12 mouse cellular contexts compared by ENCODE assay signal in the genomic region with DNA sequence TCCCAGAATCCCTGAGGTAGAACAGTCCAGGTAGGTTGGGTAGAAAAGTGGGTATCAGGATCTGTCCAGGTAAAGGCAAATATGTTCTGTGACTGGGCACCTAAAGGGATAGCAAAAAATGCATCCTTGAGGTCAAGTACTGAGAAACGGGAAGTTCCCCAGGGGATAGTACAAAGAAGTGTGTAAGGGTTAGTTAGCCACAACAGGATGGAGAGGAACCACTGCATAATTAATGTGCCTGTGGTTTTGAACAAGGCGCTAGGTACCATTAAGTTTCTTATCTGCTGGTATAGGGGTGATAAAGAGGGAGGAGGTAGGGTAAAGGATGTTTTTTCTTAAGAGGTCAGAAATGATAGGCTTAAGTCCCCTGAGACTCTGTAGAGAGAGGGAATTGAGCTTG. TPM values are rescaled to one million over a fixed set of nuclear protein-coding genes. Genes with fewer than 3 reads are reported as not detected.
DNase-seq lines count a peak whose midpoint lies in the region; ATAC-seq lines count a peak whose summit lies in the region.
"Had no signal": no experiment of that assay in that cellular context is flagged by ENCODE, and none has a peak within 500 bp of the region (broad histone marks: within the 10 kb centered on the region; RNA-seq: fewer than 3 reads in every experiment).

No protein-coding gene starts in this region.

- ATAC-seq in CD4-positive, CD25-positive, alpha-beta regulatory T cell, adult 4 months = peak; percentile 88
- ATAC-seq in activated CD4-positive, CD25-positive, alpha-beta regulatory T cell, adult 4 months = peak; percentile 93
- ATAC-seq in granulocyte monocyte progenitor cell, adult 5-6 weeks (replicated peaks; ENCODE audit: poor library complexity, severe bottlenecking) = peak; percentile 80
- peak; percentile 64 for ATAC-seq in megakaryocyte, adult 5-6 weeks (ENCODE audit: poor library complexity, severe bottlenecking)

- DNase-seq in 416B (ENCODE audit: low read depth) = peak; percentile 5
- peak; percentile 23 for DNase-seq in induced T-regulatory cell, adult 2 months (ENCODE audit: low read depth)
- DNase-seq in natural killer cell, adult 2 months (ENCODE audit: low spot score in 2 of 2) = peak; percentile 25 to 57

RNA-seq across cellular contexts. Expression of a gene that starts 46.8 kb away (rescaled TPM):
- 10 to 100 TPM; 53.6 to 87.0 TPM for polyA plus RNA-seq in CD4-positive, CD25-positive, alpha-beta regulatory T cell, adult 4 months (2017; shearing (Covaris generic))
- polyA plus RNA-seq in activated CD4-positive, CD25-positive, alpha-beta regulatory T cell, adult 4 months (2017; shearing (Covaris generic)) = 10 to 100 TPM; 40.9 to 51.1 TPM
- not detected in 2 replicates for total RNA-seq in granulocyte monocyte progenitor cell, adult 5-6 weeks (2014; fragmentation: Nextera tagmentation)
- not detected in 2 replicates for total RNA-seq in granulocyte monocyte progenitor cell, adult 5-6 weeks (2017)
- total RNA-seq in megakaryocyte, adult 5-6 weeks (2015) = not detected in 2 replicates
- not detected in 2 replicates for total RNA-seq in megakaryocyte, adult 5-6 weeks (2017)
- total RNA-seq: adrenal gland, postnatal 25 days; MEL had no signal
- polyA plus RNA-seq: forebrain, embryonic 11.5 days had no signal

RNA-seq across cellular contexts. Expression of a gene that starts 53.1 kb away (rescaled TPM):
- polyA plus RNA-seq in CD4-positive, CD25-positive, alpha-beta regulatory T cell, adult 4 months (2017; shearing (Covaris generic)) = 100 to 1,000 TPM; 246 to 316 TPM
- polyA plus RNA-seq in activated CD4-positive, CD25-positive, alpha-beta regulatory T cell, adult 4 months (2017; shearing (Covaris generic)) = 100 to 1,000 TPM; 200 to 257 TPM
- not detected in 2 replicates for total RNA-seq in granulocyte monocyte progenitor cell, adult 5-6 weeks (2014; fragmentation: Nextera tagmentation)
- not detected in 2 replicates for total RNA-seq in granulocyte monocyte progenitor cell, adult 5-6 weeks (2017)
- 2.2 TPM in 2 replicates for total RNA-seq in megakaryocyte, adult 5-6 weeks (2015)
- total RNA-seq in megakaryocyte, adult 5-6 weeks (2017) = 1.9 and 3.0 TPM in 2 replicates
- total RNA-seq: MEL had no signal
- polyA plus RNA-seq: C2C12 had no signal

RNA-seq across cellular contexts. Expression of a gene that starts 53.2 kb away (rescaled TPM):
- 100 to 1,000 TPM; 100 to 118 TPM for polyA plus RNA-seq in CD4-positive, CD25-positive, alpha-beta regulatory T cell, adult 4 months (2017; shearing (Covaris generic))
- polyA plus RNA-seq in activated CD4-positive, CD25-positive, alpha-beta regulatory T cell, adult 4 months (2017; shearing (Covaris generic)) = 10 to 100 TPM; 80.6 to 95.2 TPM
- total RNA-seq in granulocyte monocyte progenitor cell, adult 5-6 weeks (2014; fragmentation: Nextera tagmentation) = not detected in 2 replicates
- total RNA-seq in granulocyte monocyte progenitor cell, adult 5-6 weeks (2017) = 0.34 TPM in 1 of 2 replicates, not detected in the other
- total RNA-seq in megakaryocyte, adult 5-6 weeks (2015) = 1.3 and 2.1 TPM in 2 replicates
- 0.37 and 1.1 TPM in 2 replicates for total RNA-seq in megakaryocyte, adult 5-6 weeks (2017)
- total RNA-seq: forebrain, postnatal 0 days; MEL had no signal
- polyA plus RNA-seq: C2C12; forebrain, embryonic 11.5 days had no signal

RNA-seq across cellular contexts. Expression of a gene that starts 53.2 kb away (rescaled TPM):
- 100 to 1,000 TPM in 1 of 2 experiments, 10 to 100 TPM in 1; 98.9 to 133 TPM for polyA plus RNA-seq in CD4-positive, CD25-positive, alpha-beta regulatory T cell, adult 4 months (2017; shearing (Covaris generic))
- 100 to 1,000 TPM in 1 of 2 experiments, 10 to 100 TPM in 1; 93.3 to 104 TPM for polyA plus RNA-seq in activated CD4-positive, CD25-positive, alpha-beta regulatory T cell, adult 4 months (2017; shearing (Covaris generic))
- total RNA-seq in granulocyte monocyte progenitor cell, adult 5-6 weeks (2014; fragmentation: Nextera tagmentation) = not detected in 2 replicates
- 0.26 and 1.9 TPM in 2 replicates for total RNA-seq in granulocyte monocyte progenitor cell, adult 5-6 weeks (2017)
- total RNA-seq in megakaryocyte, adult 5-6 weeks (2015) = 5.6 and 6.3 TPM in 2 replicates
- 7.3 and 9.0 TPM in 2 replicates for total RNA-seq in megakaryocyte, adult 5-6 weeks (2017)
- polyA plus RNA-seq: C2C12 had no signal

Comparison
In these comparisons a context has a peak if more than half of its experiments do, and no peak if none do; other contexts are left out.
1. Peak in every context shown above with its lines: DNase-seq and ATAC-seq.